Mouse (Mus musculus): ENCODE results near the gene Srd5a3. TPM values are rescaled to one million over a fixed set of nuclear protein-coding genes. Genes with fewer than 3 reads are reported as not detected.
"Not testable (repeated sequence)": the region's sequence is repeated elsewhere in the genome, so short reads cannot be mapped to it uniquely, and the experiment has no call there.

The Srd5a3 gene
- 18.9 and 19.8 TPM in 2 replicates for polyA plus RNA-seq (2012; rRNA removed)

GRCm38 (mm10) chr5:76139808-76140729 is at the start of gene Srd5a3:
Srd5a3 (plus strand) TSS chr5:76140271.
- DNase-seq (ENCODE audit: extremely low spot score in 1 of 2, low spot score in 1 of 2): peak; percentile 88 to 95

DNA sequence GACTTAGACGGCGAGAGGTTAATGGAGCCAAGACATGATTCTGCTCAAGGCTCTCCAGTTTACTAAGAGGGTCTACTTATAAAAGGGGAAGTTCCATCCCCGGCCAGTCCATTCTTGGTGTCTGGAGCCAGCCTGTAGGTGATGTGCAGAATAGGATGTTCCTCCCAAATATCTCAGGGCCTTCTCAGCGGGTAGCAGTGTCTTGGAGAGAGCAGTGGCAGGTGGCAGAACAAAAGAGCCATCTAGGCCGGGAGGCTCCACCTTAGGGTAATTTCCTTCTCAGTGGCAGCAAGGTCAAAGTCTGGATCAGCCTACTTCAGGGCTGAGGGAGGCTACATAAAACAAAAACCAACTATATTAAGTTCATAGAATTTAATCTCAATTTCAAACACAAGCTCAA is 36.3 kb upstream of the Srd5a3 start:
- not testable (repeated sequence) for DNase-seq (ENCODE audit: extremely low spot score in 1 of 2, low spot score in 1 of 2)

GRCm38 (mm10) chr5:76107306-76107705 is 32.8 kb upstream of the Srd5a3 start:
- no peak for DNase-seq (ENCODE audit: extremely low spot score in 1 of 2, low spot score in 1 of 2)

- DNase-seq (ENCODE audit: extremely low spot score in 1 of 2, low spot score in 1 of 2): no peak
Observed at GRCm38 (mm10) chr5:76108496-76108895, 31.6 kb upstream of the Srd5a3 start.

GRCm38 (mm10) chr5:76111173-76111572 is 28.9 kb upstream of the Srd5a3 start:
- peak in 1 of 2 experiments; percentile 56 for DNase-seq (ENCODE audit: extremely low spot score in 1 of 2, low spot score in 1 of 2)

GRCm38 (mm10) chr5:76112016-76112415 is 28.1 kb upstream of the Srd5a3 start:
- no peak for DNase-seq (ENCODE audit: extremely low spot score in 1 of 2, low spot score in 1 of 2)

GRCm38 (mm10) chr5:76115436-76116041 is 24.5 kb upstream of the Srd5a3 start:
- DNase-seq (ENCODE audit: extremely low spot score in 1 of 2, low spot score in 1 of 2): no peak

- peak in 1 of 2 experiments; percentile 89 for DNase-seq (ENCODE audit: extremely low spot score in 1 of 2, low spot score in 1 of 2)
Observed at GRCm38 (mm10) chr5:76118441-76118840, 21.6 kb upstream of the Srd5a3 start.

DNA sequence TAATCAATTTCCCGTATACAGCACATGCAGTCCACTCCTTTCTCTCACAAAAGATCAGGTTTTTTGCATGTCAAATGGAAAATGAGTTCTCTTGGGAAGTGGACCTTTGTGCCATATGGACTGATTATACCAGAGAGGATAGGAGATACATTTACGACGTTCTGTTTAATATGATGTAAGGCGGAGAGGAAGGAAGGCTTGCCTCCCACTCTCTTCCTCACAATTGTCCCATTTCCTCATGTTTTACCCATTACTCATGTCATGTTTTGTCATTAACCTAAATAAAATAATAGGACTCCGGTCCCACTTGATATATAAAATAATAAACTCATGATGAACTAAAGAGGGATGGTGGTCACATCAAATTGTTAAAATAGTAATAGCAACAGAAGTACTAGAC is 19.4 kb upstream of the Srd5a3 start:
- DNase-seq (ENCODE audit: extremely low spot score in 1 of 2, low spot score in 1 of 2): no peak

DNA sequence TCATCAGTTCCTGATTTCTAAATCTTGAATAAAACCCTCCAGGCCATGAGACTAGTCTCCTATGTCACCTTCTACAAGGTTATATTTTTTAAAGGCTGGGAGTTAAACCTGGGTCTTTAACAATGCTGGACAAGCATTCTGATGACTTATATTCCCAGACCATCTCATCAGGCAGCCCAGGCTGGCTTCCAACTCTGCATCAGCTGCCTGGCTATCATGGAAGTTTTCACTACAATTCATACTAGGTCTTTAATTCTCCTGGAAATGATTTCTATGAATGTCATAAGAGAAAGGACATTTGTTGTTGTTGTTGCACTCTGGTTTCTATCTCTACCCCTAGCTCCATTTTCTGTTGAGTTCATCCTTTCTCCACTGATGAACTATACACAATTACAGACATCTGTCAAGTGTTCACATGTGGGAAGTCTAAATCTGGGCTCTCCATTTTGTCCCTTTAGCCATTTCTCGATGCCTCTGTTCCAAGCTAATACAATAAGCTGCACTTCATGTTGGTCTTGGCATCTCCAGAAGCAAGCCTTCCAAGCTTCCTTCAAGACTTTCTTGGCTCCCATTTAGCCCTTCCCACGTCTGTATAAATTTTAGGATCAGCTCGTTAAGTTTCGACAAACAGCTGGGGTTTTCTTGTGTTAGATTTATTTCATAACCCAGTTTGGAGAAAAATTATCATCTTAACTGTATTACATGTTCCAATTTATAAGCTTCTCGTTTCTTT is 12.3 kb upstream of the Srd5a3 start:
- peak in 1 of 2 experiments; percentile 53 for DNase-seq (ENCODE audit: extremely low spot score in 1 of 2, low spot score in 1 of 2)

DNA sequence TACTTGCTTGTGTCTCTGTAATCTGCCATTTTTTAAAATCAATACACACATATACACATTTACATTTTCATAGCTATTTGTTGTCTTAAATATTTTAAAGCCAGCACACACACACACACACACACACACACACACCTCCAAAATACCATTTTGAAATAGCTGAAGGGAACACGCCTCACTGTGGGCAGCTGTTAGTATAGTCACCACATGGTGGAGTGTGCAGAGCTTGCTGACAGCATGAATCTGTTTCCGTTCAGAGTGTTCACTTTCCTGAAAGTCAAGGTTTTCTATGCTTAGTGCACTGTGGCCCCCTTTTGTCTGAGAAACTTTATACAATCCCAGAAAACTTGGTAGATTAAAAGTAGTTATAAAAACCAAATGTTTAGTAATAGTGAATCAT is 9.8 kb upstream of the Srd5a3 start:
- peak in 1 of 2 experiments; percentile 47 for DNase-seq (ENCODE audit: extremely low spot score in 1 of 2, low spot score in 1 of 2)

DNA sequence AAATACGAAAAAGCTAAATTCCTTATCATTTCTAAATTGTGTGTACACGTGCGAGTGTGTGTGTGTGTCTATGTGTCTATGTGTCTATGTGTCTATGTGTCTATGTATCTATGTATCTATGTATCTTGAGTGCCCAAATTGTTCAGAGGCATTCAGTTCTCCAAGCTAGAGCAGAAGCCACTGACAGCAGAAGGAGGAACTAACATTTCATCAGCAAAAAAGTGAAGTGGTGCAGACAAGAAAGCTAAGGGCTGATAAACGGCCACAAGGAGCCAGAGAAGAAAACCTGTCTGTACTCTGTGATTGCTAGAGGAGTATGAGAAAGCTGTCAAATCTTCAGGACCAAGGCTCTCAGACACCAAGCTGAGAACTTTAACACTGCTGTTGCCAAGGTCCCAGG is 8.1 kb upstream of the Srd5a3 start:
- no peak for DNase-seq (ENCODE audit: extremely low spot score in 1 of 2, low spot score in 1 of 2)

GRCm38 (mm10) chr5:76135644-76136043 is 4.4 kb upstream of the Srd5a3 start:
- no peak for DNase-seq (ENCODE audit: extremely low spot score in 1 of 2, low spot score in 1 of 2)

DNA sequence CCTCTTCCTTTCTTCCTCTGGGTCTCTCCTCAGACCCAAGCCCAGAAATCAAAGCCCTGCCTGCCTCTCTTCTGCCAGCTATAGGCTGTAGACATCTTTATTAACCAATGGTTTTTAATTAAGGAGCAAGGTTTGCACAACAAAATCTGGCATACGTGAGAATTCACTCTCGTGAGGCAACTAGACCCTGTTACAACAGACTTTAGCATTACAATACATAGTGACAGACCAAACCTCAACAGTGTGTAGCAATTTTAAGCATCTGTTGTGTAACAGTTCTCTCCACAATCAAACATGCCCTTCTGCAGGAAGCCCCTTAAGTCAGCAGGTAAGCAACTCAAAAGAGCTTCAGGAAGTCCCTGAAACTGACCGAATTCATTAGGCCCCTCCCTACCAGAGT is 3.8 kb upstream of the Srd5a3 start:
- no peak for DNase-seq (ENCODE audit: extremely low spot score in 1 of 2, low spot score in 1 of 2)

DNA sequence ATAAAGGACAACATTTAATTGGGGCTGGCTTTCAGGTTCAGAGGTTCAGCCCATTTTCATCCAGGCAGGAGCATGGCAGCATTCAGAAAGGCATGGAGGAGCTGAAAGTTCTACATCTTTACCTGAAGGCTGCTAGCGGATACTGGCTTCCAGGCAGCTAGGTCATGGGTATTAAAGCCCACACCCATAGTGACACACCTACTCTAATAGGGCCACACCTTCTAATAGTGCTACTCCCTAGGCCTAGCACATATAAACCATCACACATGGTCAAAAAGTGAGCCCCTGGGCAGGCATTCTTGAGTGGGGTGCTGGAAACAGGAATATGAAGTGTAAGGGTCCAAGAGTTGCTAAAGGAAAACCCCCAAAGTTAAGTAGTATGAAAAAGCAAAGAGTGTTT is 2.5 kb upstream of the Srd5a3 start:
- DNase-seq (ENCODE audit: extremely low spot score in 1 of 2, low spot score in 1 of 2): no peak

DNA sequence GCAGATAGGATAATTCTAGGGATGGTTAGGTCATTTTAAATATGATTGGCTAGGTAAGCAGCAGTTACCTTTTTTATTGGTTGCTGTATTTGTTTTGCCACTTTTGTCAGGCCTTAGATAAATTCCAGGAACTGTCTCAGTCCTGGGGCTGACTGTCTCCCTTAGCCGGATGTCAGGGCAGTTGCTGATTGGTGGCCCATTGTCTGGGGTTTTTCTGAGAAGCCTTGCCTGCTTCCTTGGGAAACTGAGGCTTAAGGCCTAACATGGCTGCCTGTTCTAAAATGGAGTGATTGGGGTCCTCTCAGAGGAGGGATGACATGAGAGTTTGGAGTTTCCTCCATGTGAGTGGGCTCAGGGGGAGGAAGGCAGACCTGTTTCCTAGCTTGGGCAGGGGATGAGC is 2.0 kb upstream of the Srd5a3 start:
- no peak for DNase-seq (ENCODE audit: extremely low spot score in 1 of 2, low spot score in 1 of 2)

- DNase-seq (ENCODE audit: extremely low spot score in 1 of 2, low spot score in 1 of 2): no peak
Observed at GRCm38 (mm10) chr5:76138512-76138911, 1.6 kb upstream of the Srd5a3 start.

DNA sequence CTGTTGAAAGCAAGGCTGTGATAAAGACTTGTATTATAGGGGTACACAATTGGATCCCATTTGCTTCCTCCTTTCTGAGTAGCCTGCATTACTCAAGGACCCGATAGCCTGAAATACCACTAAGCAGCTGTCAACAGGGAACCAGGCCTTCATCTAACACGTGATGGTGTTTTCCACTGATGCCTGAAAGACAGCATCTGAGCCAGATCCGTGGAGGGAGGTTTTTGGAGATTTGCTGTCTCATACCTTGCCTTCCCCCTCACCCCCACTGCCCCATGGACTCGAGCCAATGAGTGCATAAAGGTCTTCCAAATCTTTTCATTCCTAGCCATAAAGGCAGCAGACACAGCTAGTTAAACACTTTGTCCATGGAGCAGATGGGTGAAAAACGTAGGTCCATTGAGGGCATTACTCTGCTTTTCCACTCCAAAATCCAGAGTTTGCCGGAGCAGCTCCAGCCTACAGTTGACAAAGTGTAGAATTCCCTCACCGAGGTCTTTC is 850 bp upstream of the Srd5a3 start:
- no peak for DNase-seq (ENCODE audit: extremely low spot score in 1 of 2, low spot score in 1 of 2)

DNA sequence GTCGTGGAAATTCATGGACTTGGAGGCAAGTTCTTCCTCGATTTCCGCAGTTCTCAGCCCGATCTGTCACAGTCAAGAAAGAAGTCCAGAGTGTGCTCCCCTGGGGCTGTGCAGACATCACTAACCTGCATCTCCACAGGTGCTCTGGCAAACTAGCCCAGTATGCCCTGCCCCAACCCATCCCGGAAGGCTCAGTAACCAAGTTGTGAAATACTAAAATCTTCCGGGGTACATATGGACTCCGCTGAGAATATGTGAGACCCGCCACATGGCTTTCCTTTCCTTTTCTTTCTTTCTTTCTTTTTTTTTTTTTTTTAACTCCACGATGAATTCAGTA is 627 bp downstream of the Srd5a3 start:
- DNase-seq (ENCODE audit: extremely low spot score in 1 of 2, low spot score in 1 of 2): no peak

DNA sequence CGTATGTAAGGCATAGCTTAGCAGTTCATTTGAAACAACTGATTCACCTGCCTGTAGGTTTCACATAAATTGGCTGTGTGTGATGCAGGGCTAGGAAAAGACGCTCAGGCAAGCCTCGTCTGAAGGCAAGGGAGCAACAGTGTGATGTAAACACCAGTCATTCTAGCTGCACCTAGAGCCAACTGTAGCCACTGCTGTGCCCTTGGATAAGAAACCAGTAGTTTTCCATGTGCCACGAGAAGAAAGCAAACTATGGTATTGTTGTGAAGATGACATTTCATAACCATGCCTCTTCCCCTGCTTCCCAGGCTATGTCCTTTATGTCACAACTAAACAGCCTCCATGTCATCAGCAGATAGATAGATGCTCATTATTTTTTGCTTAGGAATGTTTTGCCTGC is 3.3 kb downstream of the Srd5a3 start:
- DNase-seq (ENCODE audit: extremely low spot score in 1 of 2, low spot score in 1 of 2): no peak

GRCm38 (mm10) chr5:76146401-76146800 is 6.3 kb downstream of the Srd5a3 start:
- DNase-seq (ENCODE audit: extremely low spot score in 1 of 2, low spot score in 1 of 2): no peak

All from frontal cortex, adult 2 months (tissue).